Mouse (Mus musculus) small intestine, adult 2 months (tissue): ENCODE measurements around the gene Prpf19. TPM values are rescaled to one million over a fixed set of nuclear protein-coding genes. Genes with fewer than 3 reads are reported as not detected.

ENCODE experiments used
- H3K27ac ChIP-seq: fragments of 200-500 bp; 2 replicates; pipeline ENCODE4 v1.5.1; 2012; ENCODE audit warnings: low read depth, low read length, control low read depth, inconsistent platforms; ENCODE audit not compliant: insufficient read depth
- H3K27me3 ChIP-seq: fragments of 200-500 bp; 2 replicates; pipeline ENCODE4 v1.6.1; 2012; ENCODE audit warnings: mild to moderate bottlenecking, moderate library complexity, low read length, inconsistent platforms; ENCODE audit not compliant: control insufficient read depth, insufficient read depth
- H3K36me3 ChIP-seq: fragments of 200-500 bp; 2 replicates; pipeline ENCODE4 v1.6.1; 2012; ENCODE audit warnings: mild to moderate bottlenecking, low read length, control low read depth, inconsistent platforms; ENCODE audit not compliant: control insufficient read depth, insufficient read depth
- H3K4me1 ChIP-seq: fragments of 200-500 bp; 2 replicates; pipeline ENCODE4 v1.6.1; 2012; ENCODE audit warnings: low read length, inconsistent platforms, mixed read lengths; ENCODE audit not compliant: control insufficient read depth, insufficient read depth, insufficient read length
- H3K4me3 ChIP-seq: fragments of 200-500 bp; 2 replicates; pipeline ENCODE4 v1.5.1; 2012; ENCODE audit warnings: low read depth, mild to moderate bottlenecking, control low read depth, inconsistent platforms, low read length, moderate library complexity
- CTCF ChIP-seq: fragments of 200-500 bp; IDR thresholded peaks from 2 replicates; pipeline ENCODE4 v1.5.1; 2012; ENCODE audit warnings: low read depth, mild to moderate bottlenecking, control low read depth, inconsistent platforms, low read length, moderate library complexity, mixed read lengths; ENCODE audit not compliant: insufficient replicate concordance, insufficient read length; ENCODE audit errors: extremely low read depth
- POLR2A ChIP-seq: fragments of 200-500 bp; IDR thresholded peaks from 2 replicates; pipeline ENCODE4 v1.6.1; 2012; ENCODE audit warnings: low read depth, mild to moderate bottlenecking, control low read depth, inconsistent platforms, low read length, moderate library complexity
- WGBS: fragments of 180-500 bp; shearing (Covaris S2); methylation state at CpG from one replicate; pipeline ENCODE4 v1.1.7; 2018; 5-methylcytosine and 5-hydroxymethylcytosine counted together
- polyA plus RNA-seq: library from polyadenylated mRNA; depleted of rRNA; stranded (reverse); fragments of >200 nt; gene quantifications from 2 replicates; pipeline ENCODE4 v1.2.3, GENCODE M21; 2012

The Prpf19 gene
- polyA plus RNA-seq, 1 experiment: 114 TPM

DNA sequence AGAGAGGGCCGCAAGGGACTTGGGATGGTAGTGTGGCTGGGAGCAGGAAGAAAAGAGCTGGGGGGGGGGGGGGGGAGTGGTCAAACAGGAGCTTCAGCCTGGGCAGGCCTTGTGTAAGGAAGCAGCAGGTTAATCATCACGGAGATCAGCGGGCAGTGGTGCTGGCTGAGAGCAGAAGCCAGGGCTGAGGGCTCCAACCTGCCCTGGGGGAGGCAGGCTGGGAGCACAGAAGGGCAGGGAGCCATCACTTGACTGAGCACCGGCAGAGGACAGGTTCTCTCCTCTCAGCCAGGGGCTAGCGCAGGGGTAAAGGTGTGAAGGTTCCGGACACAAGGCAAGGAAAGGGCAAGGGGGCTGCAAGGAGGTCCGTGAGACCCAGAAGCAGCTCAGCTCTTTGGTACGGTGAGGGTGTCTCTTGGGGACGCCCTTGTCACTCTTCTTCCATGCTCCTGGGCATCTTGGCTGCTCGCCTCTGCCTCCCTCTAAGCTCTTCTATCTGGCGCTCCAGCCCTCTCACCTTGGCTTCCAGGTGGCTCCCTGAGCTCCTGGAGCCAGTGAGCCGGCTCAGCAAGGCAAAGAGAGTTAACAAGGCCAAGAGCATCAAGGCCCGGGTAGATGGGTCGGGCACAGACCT, 23.6 kb upstream of the Prpf19 start:
- peaks cover 6% of the 10 kb centered on the region; the same call in 1 of the 2 replicates for H3K4me1 ChIP-seq
- no peak overlapping the region for H3K27ac ChIP-seq
- WGBS: 81% methylated on average over 14 of the region's 14 CpGs
- no peak overlapping the region for H3K4me3 ChIP-seq
- H3K27me3 ChIP-seq: no peaks in the 10 kb centered on the region
- H3K36me3 ChIP-seq: peaks cover 21% of the 10 kb centered on the region
- no peak for TF ChIP-seq POLR2A
- TF ChIP-seq CTCF: no peak

DNA sequence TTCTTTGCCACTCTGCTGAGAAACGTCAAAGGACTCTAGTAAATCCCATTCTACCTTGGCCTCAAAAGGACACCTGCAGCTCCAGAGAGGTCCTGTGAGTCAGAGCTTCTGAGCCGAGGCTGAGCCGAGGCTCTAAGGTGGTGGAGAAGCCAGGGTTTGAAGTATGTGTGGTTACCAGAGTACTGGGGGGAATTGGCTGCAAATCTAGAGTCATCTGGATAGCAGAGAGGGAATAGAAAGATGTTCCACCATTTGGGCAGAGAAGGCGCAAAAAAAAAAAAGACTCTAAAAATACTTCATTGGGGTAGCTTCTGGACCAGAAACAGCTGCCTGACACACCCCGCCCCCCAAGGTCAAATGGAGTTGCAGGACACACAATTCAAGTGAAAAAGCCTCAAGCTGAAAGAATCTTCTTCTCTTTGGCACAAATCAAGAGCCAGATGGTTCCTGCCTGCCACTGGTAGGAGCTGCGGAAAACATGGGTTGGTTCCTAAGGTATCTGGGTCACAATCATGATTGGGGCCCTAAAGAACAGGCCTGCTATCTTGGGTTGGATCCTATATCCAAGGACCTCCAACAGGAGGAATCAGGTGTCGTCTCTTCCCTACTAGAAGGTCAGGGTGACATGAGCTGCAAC, 16.7 kb upstream of the Prpf19 start:
- no peak overlapping the region for H3K4me3 ChIP-seq
- H3K4me1 ChIP-seq: peaks cover 11% of the 10 kb centered on the region
- WGBS: 88% methylated on average over 7 of the region's 7 CpGs
- TF ChIP-seq CTCF (no peak), POLR2A (no peak)
- H3K27me3 ChIP-seq: no peaks in the 10 kb centered on the region
- H3K36me3 ChIP-seq: peaks cover 5% of the 10 kb centered on the region
- no peak overlapping the region for H3K27ac ChIP-seq

DNA sequence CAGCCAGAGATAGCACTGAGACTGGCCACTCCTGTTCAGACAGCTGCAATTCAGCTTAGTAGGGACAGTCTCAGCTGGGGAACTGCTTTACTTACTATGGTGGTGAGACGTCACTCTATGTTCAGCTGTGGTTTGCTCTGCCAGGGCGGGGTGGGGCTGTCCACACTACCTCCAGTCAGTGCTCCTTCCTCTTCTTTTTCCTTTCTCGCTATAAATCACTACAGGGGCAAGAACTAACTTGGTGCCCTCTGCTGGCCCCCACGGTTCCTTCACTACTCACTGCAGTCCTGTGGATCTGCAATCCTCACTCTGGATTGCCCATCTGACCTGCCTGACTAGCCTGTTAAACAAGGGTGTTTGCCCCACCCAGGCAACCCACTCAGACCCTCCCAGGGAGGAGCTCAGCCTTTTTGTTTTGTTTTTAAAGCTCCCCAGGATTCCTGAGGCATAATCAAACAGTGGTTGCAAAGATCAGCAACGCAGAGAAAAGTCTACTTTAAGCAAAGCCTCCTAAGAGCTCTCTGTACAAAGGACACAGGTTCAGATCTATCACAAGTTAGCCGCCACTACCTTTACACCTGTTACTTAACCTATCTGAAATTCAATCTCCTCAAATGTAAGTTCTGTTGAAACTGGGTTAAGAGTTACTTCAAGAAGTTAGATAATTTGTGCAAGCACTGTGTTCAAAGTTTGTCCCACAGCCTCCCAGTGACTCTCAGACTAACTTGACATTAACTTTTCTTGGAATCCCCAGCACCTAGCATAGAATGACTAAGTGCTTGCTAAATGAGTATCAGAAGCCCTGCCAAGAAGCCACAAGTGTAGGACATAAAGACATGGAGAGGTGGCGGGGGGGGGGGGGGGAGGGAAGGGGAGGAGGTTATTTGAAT, 14.7 kb upstream of the Prpf19 start:
- no peak overlapping the region for H3K4me3 ChIP-seq
- no peaks in the 10 kb centered on the region for H3K36me3 ChIP-seq
- TF ChIP-seq CTCF: peak; percentile 34; the same call in 1 of the 2 replicates
- TF ChIP-seq POLR2A: no peak
- peaks cover 11% of the 10 kb centered on the region for H3K4me1 ChIP-seq
- H3K27ac ChIP-seq: no peak overlapping the region
- no peaks in the 10 kb centered on the region for H3K27me3 ChIP-seq
- WGBS: 10% methylated on average over 7 of the region's 7 CpGs

DNA sequence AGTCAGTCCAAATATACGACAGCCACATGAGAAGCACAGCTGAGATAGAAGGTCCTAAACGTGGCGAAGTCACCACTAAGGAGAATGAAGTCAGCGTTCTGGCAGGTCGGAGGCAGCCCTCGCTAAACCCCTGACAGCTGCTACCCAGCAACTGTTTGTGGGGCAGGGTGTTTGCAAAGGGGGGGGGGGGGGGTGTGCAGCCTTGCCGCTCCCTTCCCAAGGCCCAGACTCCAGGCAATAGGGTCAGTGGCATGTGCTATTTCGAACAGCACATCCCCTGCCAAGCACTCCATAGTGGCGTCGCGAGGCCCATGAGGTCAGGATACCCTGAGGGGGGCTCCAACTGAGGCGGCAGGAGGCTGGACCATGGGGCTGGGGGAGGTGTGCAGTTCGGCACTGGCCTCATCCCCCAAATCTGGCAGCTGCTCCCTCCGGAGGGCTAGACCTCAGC, 14.0 kb upstream of the Prpf19 start:
- H3K4me3 ChIP-seq: peak overlapping the region; percentile 68
- H3K36me3 ChIP-seq: no peaks in the 10 kb centered on the region
- no peak for TF ChIP-seq CTCF
- no peak overlapping the region for H3K27ac ChIP-seq
- WGBS: 2% methylated on average over 14 of the region's 14 CpGs
- H3K27me3 ChIP-seq: no peaks in the 10 kb centered on the region
- peaks cover 11% of the 10 kb centered on the region for H3K4me1 ChIP-seq

DNA sequence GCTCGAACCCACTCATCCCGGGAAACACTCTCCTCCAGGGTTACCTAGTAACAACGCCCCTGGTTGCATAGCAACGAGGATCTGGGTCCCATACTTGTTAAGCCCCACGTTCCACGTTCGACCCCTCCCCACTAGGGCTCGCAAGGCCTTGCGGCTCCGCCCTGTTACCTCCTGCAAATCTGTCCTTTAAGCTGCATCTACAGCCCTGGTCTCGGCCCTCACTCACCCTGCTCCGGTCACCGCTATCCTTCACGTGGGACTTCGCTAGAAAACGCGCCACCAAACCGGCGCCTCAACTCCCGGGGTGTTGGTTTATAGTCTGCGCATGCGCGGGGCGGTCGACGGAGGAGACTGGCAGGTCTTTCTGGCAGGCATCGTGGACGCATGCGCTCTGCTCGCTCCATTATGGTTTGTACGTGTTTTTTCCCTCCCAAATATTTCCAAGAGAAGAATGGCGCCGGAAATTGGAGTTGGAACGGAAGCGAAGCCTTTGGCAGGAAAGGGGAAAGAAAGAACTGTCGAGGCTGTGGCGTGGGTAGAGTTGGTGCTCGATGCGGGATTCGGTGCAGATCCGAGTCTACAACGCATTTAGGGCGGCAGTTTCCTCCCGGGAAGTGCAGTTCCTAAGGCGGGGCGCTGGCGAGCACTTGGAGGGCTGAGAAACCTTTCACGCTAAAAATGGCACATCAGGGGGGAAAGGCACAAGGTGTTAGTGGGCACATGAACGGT, 13.4 kb upstream of the Prpf19 start, which contains the start of gene Tmem109:
Gene Tmem109 (minus strand): TSS at position 576 of the 729 bp plus-strand sequence.
- H3K4me1 ChIP-seq: peaks cover 11% of the 10 kb centered on the region
- H3K27me3 ChIP-seq: no peaks in the 10 kb centered on the region
- H3K4me3 ChIP-seq: peak within 1 kb of the TSS; percentile 68
- H3K36me3 ChIP-seq: no peaks in the 10 kb centered on the region
- under 1% methylated on average over 49 of the region's 49 CpGs for WGBS
- peak within 1 kb of the TSS; percentile 77 for H3K27ac ChIP-seq
- TF ChIP-seq CTCF (peak; percentile 28; the same call in 1 of the 2 replicates), POLR2A (peak; percentile 27)

DNA sequence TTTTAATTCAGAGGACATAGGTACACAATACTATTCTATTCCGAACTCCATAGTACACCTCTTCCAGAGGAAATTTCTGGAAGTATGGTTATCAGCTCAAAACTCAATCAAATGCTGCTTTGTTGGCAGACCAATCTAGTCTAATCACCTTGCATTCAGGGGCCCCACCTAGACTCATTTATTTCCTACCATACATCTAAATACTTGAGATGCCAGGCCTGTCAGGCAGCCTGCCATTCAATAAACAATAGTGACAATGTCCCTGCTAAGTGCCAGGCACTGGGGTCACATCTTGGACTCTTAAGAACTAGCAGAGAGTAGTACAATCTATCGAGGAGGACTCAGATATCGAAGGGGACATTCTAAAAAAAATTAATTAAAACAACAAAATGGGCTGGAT, 2.8 kb upstream of the Prpf19 start:
- H3K27ac ChIP-seq: no peak overlapping the region
- TF ChIP-seq CTCF: no peak
- TF ChIP-seq POLR2A: no peak
- no peaks in the 10 kb centered on the region for H3K36me3 ChIP-seq
- 70% methylated on average over 3 of the region's 3 CpGs for WGBS
- no peaks in the 10 kb centered on the region for H3K27me3 ChIP-seq
- H3K4me1 ChIP-seq: peaks cover 2% of the 10 kb centered on the region; the same call in 1 of the 2 replicates
- H3K4me3 ChIP-seq: no peak overlapping the region
